Mouse (Mus musculus) ES-E14 (cell line): ENCODE results near the gene Mybbp1a. TPM values are rescaled to one million over a fixed set of nuclear protein-coding genes. Genes with fewer than 3 reads are reported as not detected.

Experiments used
- DNase-seq: peaks from one replicate; pipeline ENCODE4 v3.0.0-alpha.2; 2013; ENCODE audit warnings: low read depth, low spot score
- H3K27ac ChIP-seq: 2 replicates; pipeline ENCODE4 v1.5.1; 2012; ENCODE audit warnings: low read depth, mild to moderate bottlenecking, low read length, moderate library complexity, mixed read lengths; ENCODE audit not compliant: poor library complexity, insufficient read depth, severe bottlenecking
- H3K36me3 ChIP-seq: 2 replicates; pipeline ENCODE4 v1.6.1; 2012; ENCODE audit warnings: mild to moderate bottlenecking, low read length, moderate library complexity, mixed read lengths; ENCODE audit not compliant: control insufficient read depth, poor library complexity, insufficient read depth, severe bottlenecking
- H3K4me1 ChIP-seq, 2 experiments: fragments of 150-350 bp in 1 of 2; sonication (generic) in 1 of 2; 2 replicates each; pipeline ENCODE4 v1.6.1; 2012; ENCODE audit warnings: low read length in 2 of 2, mild to moderate bottlenecking in 1 of 2, mixed read lengths in 1 of 2; ENCODE audit not compliant: control insufficient read depth in 2 of 2, insufficient read depth in 2 of 2, poor library complexity in 1 of 2
- H3K4me3 ChIP-seq, 2 experiments: fragments of 150-350 bp in 1 of 2; sonication (generic) in 1 of 2; 2 replicates each; pipeline ENCODE4 v1.5.1; 2012; ENCODE audit warnings: low read length in 2 of 2, low read depth in 1 of 2, mild to moderate bottlenecking in 1 of 2, mixed read lengths in 1 of 2; ENCODE audit not compliant: insufficient read depth in 1 of 2, poor library complexity in 1 of 2, severe bottlenecking in 1 of 2
- H3K9ac ChIP-seq: 2 replicates; pipeline ENCODE4 v1.6.1; 2012; ENCODE audit warnings: low read depth, mild to moderate bottlenecking, low read length, mixed read lengths; ENCODE audit not compliant: poor library complexity, insufficient read depth, severe bottlenecking
- H3K9me3 ChIP-seq: fragments of 150-350 bp; sonication (generic); 2 replicates; pipeline ENCODE4 v1.6.1; 2012; ENCODE audit warnings: low read depth, mild to moderate bottlenecking, low read length; ENCODE audit not compliant: control insufficient read depth, insufficient read depth
- CHD2 ChIP-seq: IDR thresholded peaks from 2 replicates; pipeline ENCODE4 v1.6.1; 2014; ENCODE audit warnings: mild to moderate bottlenecking, low read depth, low read length, inconsistent platforms
- HCFC1 ChIP-seq: IDR thresholded peaks from 2 replicates; pipeline ENCODE4 v1.6.1; 2012; ENCODE audit warnings: low read length, inconsistent platforms, borderline replicate concordance; ENCODE audit not compliant: insufficient read depth
- MAFK ChIP-seq: IDR thresholded peaks from 2 replicates; pipeline ENCODE4 v1.6.1; 2014; ENCODE audit warnings: mild to moderate bottlenecking, low read depth, low read length, inconsistent platforms; ENCODE audit not compliant: insufficient read depth
- ZC3H11A ChIP-seq: IDR thresholded peaks from 2 replicates; pipeline ENCODE4 v1.6.1; 2012; ENCODE audit warnings: low read depth, mild to moderate bottlenecking, inconsistent platforms, low read length, borderline replicate concordance
- ZNF384 ChIP-seq: IDR thresholded peaks from 2 replicates; pipeline ENCODE4 v1.6.1; 2012; ENCODE audit warnings: low read depth, low read length, inconsistent platforms
- in situ Hi-C, 2 experiments: fragments of 600-800 bp; cut with MboI; formaldehyde crosslinking; loops; one replicate each; pipeline ENCODE4 v1.15.1; 2025; ENCODE audit warnings: low sequenced_read_pairs in 2 of 2, inconsistent platforms in 1 of 2; ENCODE audit not compliant: unreplicated experiment in 2 of 2
- total RNA-seq: library from RNA; depleted of rRNA; stranded (reverse); fragments of 300-350 nt; gene quantifications from 2 replicates; pipeline ENCODE4 v1.2.3, GENCODE M21; 2012

Mybbp1a gene
- total RNA-seq, 1 experiment = 278 TPM

DNA sequence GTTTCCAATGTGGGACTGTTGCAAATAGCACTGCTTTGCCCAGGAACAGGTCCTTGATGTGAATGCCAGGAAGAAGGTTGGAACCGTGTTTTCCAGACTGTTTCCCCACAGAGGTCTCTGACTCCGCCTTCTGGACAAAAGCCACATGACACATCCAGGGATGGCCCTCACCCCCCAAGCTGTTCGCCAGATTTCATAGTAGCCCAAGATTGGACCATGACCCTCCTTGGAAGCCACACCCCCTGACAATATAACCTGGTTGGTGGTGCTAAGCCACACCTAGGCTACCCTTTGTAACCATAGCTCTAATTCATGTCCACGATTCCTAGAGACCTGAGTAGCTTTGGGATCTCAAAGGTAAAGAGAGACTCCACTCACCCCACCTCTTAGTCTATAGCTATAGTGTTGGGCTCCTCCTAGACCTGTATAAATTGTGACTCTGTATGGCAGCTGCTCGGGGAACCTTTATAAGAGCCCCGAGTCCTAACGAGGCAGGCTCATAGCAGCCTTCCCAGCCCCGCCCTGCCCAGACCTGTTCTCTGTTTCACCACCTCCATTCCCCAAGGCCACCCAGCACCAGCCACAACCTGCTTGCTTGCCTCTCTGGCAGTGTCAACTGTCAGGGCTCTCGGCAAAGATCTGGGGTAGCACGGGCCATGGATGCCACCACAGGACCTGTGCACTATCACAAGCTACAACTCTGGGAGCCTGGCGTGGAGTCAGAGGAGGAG, 6.0 kb upstream of the Mybbp1a start, which contains the start of gene Ggt6:
Ggt6 (plus strand) TSS at position 564 of the 731 bp plus-strand sequence.
- peak within 1 kb of the TSS in 1 of 2 experiments; percentile 27; a peak in 1 of 4 replicates for H3K4me3 ChIP-seq
- DNase-seq = no peak
- TF ChIP-seq HCFC1 = no peak
- TF ChIP-seq CHD2 = no peak
- no peak for TF ChIP-seq ZC3H11A
- no peak for TF ChIP-seq ZNF384
- TF ChIP-seq MAFK = no peak
- peaks cover 5 to 12% of the 10 kb centered on the region in 2 experiments; a peak in 2 of 4 replicates for H3K4me1 ChIP-seq
- no peak within 1 kb of the TSS for H3K27ac ChIP-seq
- no peaks in the 10 kb centered on the region for H3K36me3 ChIP-seq
- in situ Hi-C loops = loop anchor here (5.0 to 25.0 kb wide), 3 partner anchors 83 to 223 kb away; partner anchors contain the start of genes Med31 (in 2 of the 2), 4933427D14Rik (in 1 of the 2), Gm43951 (in 1 of the 2) and Txndc17 (in 1 of the 2)
- H3K9ac ChIP-seq = no peak within 1 kb of the TSS
- no peaks in the 10 kb centered on the region for H3K9me3 ChIP-seq

- Histone ChIP-seq H3K36me3 (no peaks in the 10 kb centered on the region), H3K4me3 (no peak overlapping the region), H3K9me3 (no peaks in the 10 kb centered on the region), H3K4me1 (peaks cover 5 to 12% of the 10 kb centered on the region in 2 experiments; a peak in 2 of 4 replicates), H3K9ac (no peak overlapping the region), H3K27ac (no peak overlapping the region)
- TF ChIP-seq HCFC1 = no peak
- TF ChIP-seq ZNF384 = no peak
- no peak for TF ChIP-seq MAFK
- no peak for TF ChIP-seq CHD2
- TF ChIP-seq ZC3H11A = no peak
- DNase-seq = no peak
- in situ Hi-C loops = loop anchor here in 1 of 2 experiments (25.0 kb wide), 1 partner anchor 223 kb away; the partner anchor contains the start of genes 4933427D14Rik, Gm43951, Med31 and Txndc17
These were observed 5.5 kb upstream of the Mybbp1a start for GRCm38 (mm10) chr11:72435694-72436045.

- H3K4me3 ChIP-seq = no peak overlapping the region
- H3K36me3 ChIP-seq = no peaks in the 10 kb centered on the region
- no peak overlapping the region for H3K27ac ChIP-seq
- TF ChIP-seq HCFC1 = no peak
- TF ChIP-seq CHD2 = no peak
- no peak for TF ChIP-seq MAFK
- TF ChIP-seq ZNF384 = no peak
- no peak for TF ChIP-seq ZC3H11A
- H3K9ac ChIP-seq = no peak overlapping the region
- in situ Hi-C loops = loop anchor here in 1 of 2 experiments (25.0 kb wide), 1 partner anchor 224 kb away; the partner anchor contains the start of genes 4933427D14Rik, Gm43951, Med31 and Txndc17
- DNase-seq = no peak
- no peaks in the 10 kb centered on the region for H3K9me3 ChIP-seq
- H3K4me1 ChIP-seq = peaks cover 5 to 12% of the 10 kb centered on the region in 2 experiments; a peak in 2 of 4 replicates
These were observed 4.9 kb upstream of the Mybbp1a start for GRCm38 (mm10) chr11:72436271-72436670.

GRCm38 (mm10) chr11:72436756-72437650, 4.2 kb upstream of the Mybbp1a start:
- no peak overlapping the region; the same call in 1 of the 2 replicates for H3K27ac ChIP-seq

More at GRCm38 (mm10) chr11:72436756-72437650, 4.2 kb upstream of the Mybbp1a start:
- no peaks in the 10 kb centered on the region for H3K36me3 ChIP-seq
- peaks cover 5 to 12% of the 10 kb centered on the region in 2 experiments; a peak in 2 of 4 replicates for H3K4me1 ChIP-seq
- no peak overlapping the region for H3K4me3 ChIP-seq
- in situ Hi-C loops = loop anchor here in 1 of 2 experiments (25.0 kb wide), 1 partner anchor 225 kb away; the partner anchor contains the start of genes 4933427D14Rik, Gm43951, Med31 and Txndc17
- no peak overlapping the region for H3K9ac ChIP-seq
- TF ChIP-seq CHD2 (no peak), ZNF384 (no peak), ZC3H11A (no peak)
- H3K9me3 ChIP-seq = no peaks in the 10 kb centered on the region
- DNase-seq = no peak
